Mouse (Mus musculus): Measurements from ENCODE around the gene Ccl11.

GRCm38 (mm10) chr11:82038535-82038934, 19.1 kb upstream of the Ccl11 start, which contains the start of gene Gm17268:
- TF ChIP-seq POLR2A (IDR thresholded peaks at IDR 0.05; ENCODE audit: insufficient read length, low read depth) (no peak), SRF (IDR thresholded peaks at IDR 0.05; ENCODE audit: control insufficient read depth, insufficient read length, low read depth) (no peak), USF1 (IDR thresholded peaks at IDR 0.05; ENCODE audit: low read depth) (no peak), MYOG (IDR thresholded peaks at IDR 0.05; ENCODE audit: control insufficient read depth in 1 of 3, insufficient read depth in 1 of 3, insufficient read length in 2 of 3, low read depth in 2 of 3) (no peak), TCF3 (IDR thresholded peaks at IDR 0.05; ENCODE audit: insufficient read length, low read depth) (no peak), POLR2AphosphoS2 (IDR thresholded peaks at IDR 0.05; ENCODE audit: insufficient read length, low read depth) (no peak), TCF12 (IDR thresholded peaks at IDR 0.05; ENCODE audit: insufficient read depth, poor library complexity, severe bottlenecking) (no peak), E2F4 (IDR thresholded peaks at IDR 0.05; ENCODE audit: insufficient read depth) (no peak), MYOD1 (IDR thresholded peaks at IDR 0.05; ENCODE audit: control insufficient read depth in 1 of 3, insufficient read length in 2 of 3, low read depth in 2 of 3) (no peak), CEBPB (IDR thresholded peaks at IDR 0.05; ENCODE audit: insufficient read depth, poor library complexity, severe bottlenecking) (no peak), MAX (IDR thresholded peaks at IDR 0.05; ENCODE audit: low read depth) (no peak), REST (IDR thresholded peaks at IDR 0.05; ENCODE audit: insufficient read depth, insufficient read length) (no peak)

Data from myocyte (in vitro differentiated cells).